Mouse (Mus musculus): ENCODE results near the gene Ube2g2.

Ube2g2 gene

DNA sequence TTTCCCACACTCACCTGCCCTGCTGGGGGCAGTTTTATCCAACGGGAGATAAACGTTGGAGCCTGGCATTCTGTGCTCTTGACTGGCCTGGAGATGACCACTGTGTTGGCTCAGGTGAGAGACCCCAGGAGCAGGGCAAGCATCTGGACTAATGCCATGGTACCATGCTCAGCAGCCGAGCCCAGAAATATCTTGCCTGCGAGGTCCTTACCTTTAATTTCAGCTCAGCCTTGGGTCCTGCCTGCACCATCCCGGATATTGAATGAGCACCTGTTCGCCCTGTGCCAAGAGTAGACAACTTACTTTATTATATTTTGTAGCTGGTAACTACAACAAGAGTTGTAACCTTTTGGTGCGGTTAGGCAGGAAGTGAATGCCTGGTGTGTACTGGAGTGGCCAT, 15.2 kb upstream of the Ube2g2 start:
- no peak for DNase-seq

DNA sequence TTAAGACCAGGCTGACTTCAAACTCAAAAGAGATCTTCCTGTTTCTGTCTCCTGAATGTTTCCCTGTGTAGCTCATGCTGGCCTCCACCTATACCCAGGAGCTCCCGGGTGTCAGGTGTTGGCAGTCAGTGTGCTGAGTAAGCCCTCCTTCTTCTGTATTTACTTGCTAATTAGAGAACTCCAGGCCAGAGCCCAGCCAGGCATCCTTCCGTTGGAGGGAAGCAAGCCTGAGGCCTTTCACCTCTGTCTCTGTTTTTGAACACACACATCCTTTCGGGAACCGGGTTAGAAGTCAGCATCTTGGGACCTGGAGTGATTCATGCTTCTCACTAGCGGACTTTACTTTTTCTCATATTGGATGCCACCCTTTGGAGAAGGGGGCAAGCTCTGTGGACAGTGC, 14.6 kb upstream of the Ube2g2 start:
- DNase-seq = no peak

DNA sequence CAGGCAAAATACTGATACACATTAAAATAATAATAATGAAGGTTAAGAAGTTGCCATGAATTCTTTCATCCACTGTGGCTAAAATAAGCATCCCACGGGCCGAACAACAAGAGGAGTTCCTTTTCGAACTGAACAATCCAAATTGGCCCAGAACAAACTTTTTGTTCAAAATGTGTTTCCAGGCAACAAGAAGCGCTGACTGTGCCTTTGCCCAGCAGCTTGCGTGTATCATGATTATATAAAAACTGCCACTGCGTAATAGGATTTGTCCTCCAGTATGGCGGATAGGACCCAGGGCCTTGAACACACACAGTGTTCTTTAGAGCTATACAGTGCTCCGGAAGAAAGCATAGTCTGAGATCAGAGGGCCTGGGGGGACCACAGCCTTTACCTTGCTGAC, 13.5 kb upstream of the Ube2g2 start:
- DNase-seq = no peak

DNA sequence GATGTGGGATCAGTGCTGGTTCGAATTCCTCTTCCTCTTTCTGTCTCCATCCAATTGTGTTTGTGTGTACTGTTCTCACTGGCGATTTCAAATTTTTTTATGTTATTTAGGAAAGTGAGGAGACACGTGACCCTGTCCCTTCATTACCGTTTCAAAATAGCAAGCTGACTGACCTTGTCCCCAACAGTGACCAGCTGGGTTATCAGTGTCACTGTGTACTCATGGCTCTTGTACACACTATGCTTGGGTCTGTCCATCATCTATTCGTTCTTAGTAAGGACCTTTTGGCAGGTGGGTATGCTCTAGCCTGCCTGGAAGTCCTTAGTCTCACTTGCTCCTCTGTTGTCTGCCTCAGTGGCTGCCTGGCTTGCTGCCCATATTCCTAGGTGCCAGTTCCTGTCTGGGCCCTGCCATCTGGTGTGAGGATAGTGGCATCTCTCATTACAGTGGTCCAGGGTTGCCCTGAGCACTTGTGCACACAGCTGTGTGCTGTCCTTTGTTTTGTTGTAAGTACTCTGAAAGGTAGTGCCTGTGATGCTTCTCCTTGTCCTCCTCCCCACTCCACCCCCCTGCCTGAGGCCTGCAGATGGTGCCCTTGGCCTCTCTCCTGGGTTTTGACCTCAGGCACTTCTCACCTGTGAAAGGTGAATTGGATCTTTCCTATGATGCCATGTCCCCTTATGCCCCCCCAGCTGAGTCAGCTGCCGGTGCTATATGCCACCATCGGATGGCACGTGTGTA, 11.7 kb upstream of the Ube2g2 start:
- DNase-seq = peak; percentile 69

DNA sequence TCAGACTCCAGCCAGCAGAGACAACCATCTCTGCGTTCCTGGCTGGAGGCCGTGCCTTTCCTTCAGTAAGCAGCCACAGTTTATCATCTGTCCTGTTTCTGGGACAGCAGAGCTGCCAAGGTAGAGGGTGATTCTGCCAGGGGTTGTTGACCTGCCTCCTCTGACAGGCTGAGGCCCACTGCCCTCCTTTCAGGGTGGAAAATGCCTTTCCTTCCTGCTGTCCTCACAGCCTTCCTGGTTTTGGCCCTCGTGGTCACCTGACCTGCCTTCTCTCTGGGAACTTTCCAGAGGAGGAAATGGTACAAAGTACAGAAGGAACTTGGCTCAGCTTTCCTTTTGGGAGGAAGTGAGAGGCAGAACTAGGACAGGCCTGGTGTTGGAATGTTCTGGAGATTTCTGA, 8.7 kb upstream of the Ube2g2 start:
- no peak for DNase-seq

DNA sequence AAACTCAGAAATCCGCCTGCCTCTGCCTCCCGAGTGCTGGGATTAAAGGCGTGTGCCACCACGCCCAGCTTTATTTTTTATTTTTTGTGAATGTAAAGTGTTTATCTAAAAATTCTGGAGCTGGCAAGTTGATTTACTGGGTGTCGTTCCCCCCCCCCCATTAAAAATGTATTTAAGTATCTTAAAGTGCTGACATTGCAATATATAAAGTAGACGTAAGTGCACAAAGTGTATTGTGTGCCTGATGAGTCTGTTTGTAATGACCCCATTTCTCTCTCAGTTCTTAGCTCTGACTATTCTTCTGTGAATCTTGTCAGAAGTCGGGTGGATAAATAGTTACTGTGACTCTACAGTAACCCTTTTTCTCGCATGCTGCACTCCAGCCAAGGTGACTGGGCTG, 6.4 kb upstream of the Ube2g2 start:
- DNase-seq = no peak

DNA sequence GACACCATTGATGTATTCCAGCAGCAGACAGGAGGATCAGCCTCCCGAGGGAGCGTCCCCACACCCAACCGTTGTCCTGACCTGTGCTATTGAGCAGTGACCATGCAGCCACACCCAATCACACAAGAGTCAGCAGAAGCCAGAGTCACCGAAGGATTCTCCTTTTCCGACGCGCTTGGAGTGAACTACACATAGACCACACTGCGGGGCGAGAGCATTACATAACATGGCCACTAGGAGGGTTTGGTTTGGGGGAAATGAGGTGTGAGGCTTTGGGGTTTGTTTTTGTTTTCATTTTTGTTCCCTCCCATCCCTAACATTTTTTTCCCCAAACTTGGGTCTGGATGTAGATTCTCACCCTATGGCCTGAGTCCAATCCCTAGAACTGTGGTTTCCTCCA, 5.9 kb upstream of the Ube2g2 start:
- DNase-seq = no peak

DNA sequence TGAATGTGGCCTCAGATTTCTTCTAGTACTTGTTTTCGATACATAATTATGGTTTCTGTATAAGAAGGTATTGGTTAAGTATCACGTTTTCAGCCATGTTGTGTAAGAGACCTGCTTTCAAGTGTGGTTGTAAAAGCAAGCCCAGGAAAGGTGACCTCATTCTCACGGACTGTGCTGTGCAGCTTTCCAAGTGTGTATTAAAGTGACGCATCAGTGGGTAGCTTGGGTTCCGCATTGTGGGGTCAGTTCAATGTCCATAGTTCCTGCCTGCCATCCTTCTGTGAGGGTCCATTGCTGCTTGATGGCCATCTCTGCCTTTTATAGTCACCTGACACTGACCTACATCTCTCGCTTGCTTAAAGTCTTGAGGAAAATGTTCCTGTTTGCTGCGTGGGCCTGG, 5.1 kb upstream of the Ube2g2 start:
- no peak for DNase-seq

DNA sequence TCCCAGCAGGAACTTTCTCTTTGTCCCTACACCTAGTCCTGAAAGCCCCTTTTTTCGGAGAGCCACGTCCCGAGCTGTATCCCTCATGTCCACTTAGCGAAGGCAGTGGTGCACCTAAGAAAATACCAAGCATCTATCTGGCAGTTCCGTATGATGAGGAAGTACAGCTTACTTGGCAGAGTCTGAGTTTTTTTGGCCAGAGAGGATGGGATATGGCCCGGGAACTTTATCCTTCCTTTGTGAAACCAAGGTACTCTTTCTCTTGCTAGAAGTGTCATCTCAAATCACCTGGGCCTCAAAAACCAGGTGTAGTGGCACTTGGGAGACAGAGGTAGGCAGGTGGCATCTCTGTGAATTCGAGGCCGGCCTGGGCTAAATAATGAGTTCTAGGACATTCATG, 529 bp upstream of the Ube2g2 start:
- no peak for DNase-seq

DNA sequence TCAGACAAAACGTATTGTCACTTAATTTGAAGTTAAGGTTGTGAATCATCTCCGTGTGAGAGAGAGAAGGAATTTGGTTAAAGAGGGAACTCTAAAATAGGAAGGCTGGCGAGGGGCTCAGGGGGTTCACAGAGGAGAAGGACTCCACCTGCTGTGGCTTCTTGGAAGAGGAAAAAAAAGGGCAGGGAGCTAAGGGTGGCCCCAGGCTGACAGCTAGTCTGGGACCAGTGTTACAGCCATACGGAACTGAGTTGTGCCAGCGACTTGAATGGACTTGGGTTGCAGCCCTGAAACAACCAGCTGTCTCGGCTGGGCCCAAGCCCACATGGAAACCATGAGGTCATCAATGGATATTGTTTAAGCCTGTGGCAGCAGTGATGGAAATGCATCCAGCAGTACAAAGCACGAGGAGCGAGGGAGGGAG, 1.0 kb downstream of the Ube2g2 start:
- peak; percentile 74 for DNase-seq

DNA sequence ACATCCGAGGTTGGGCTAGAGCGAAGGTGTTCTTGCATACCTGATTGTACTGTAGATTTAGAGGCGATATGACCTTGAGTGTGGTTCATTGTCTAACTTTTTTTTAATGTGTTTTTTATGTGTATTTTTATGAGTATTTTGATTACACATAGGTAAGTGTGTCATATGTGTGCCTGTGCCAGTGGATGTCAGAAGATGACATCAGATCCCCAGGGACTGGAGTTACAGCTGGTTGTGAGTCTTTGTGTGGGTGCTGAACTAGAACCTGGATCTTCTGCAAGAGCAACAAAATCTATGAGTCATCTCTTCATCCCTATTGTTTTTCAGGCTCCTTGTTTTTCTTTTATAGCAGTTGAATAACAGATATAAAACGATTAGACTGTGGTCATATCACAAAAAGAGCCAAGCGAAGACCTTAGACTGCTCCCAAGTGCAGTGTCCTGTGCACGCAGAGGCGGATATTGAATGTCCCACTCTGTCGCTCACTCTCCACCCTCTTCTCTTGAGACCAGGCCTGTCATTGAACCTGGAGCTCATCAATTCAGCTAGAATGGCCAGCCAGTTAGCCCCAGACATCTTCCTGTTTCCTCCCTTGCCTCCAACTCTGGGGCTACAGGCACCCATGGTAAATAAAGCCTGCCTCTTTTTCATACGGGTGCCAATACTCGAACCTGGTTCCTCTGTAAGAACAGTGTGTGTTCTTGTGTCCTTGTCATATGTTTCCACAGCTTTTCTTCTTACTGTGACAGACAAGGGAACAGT, 1.7 kb downstream of the Ube2g2 start:
- no peak for DNase-seq

DNA sequence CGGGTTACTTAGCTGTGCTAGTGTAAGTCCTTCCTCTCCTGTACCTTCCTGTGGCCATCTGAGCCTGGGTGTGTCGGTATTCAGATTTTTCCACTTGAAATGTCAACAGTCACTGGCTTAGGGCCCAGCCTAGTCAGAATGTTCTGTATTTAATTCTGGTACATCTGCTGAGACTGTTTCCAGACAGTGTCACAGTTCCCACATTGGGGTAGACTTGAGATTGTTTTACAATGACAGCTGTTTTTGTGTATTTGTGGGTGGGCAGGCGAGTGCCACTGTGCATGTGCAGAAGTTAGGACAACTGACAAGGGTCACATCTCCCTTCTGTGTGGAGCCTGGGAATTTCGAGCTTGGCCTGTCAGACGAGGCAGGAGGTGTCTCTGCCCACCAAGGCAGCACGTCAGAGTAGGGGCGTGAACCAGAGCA, 2.5 kb downstream of the Ube2g2 start:
- DNase-seq = no peak

DNA sequence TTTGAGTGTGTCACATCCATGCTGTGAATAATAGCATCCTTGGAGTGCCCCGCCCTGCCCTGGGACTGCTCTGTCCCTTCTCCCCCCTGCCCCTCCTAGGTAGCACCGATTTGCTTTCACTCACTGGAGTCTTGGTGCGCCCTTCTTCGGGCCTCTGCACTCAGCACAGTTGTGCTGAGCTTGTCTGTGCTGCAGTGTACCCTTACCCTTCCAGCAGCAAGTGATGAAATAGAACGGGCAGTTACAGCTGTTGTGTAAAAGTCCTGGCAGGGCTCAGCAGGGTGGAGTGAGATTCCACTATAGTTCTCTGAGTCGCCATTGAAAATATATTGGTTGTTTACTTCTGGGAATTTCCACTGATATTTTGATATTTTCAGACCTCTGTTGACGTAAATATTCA, 4.0 kb downstream of the Ube2g2 start:
- no peak for DNase-seq

DNA sequence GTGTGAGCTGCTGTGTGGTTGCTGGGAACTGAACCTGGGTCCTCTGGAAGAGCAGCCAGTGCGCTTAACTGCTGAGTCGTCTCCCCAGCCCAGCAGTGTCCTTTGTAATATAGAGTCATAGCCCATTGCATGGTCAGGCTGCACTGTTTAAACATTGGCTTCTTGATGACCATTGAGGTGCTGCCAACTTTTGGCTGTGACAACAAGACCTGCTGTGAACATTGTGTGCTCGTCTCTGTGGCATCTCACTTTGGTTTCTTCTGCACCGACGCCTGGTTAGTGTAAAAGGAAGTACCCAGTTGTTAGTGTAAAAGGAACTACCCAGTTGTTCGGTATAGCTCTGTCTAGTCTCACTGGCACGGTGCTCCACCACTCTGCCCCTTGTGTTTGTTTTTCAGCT, 4.5 kb downstream of the Ube2g2 start:
- DNase-seq = no peak

DNA sequence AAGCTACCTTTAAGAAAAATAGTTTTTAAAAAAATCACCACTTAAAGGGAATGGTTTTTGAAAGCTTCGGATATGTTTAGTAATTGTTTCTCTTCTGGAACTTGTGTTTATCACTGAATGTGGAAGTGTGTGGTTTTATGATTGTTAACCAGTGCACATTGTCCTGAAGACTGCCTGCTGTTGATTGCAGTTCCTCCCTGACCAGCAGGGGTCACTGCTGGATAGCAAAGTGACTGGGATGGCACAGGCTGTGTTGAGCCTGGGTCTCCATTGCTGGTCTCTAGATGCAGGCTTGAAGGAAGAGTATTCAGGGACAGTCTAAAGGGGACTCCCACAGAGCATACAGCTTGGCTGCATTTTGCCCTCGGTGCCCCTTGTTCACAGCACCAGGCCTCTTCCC, 5.4 kb downstream of the Ube2g2 start:
- peak; percentile 72 for DNase-seq

DNA sequence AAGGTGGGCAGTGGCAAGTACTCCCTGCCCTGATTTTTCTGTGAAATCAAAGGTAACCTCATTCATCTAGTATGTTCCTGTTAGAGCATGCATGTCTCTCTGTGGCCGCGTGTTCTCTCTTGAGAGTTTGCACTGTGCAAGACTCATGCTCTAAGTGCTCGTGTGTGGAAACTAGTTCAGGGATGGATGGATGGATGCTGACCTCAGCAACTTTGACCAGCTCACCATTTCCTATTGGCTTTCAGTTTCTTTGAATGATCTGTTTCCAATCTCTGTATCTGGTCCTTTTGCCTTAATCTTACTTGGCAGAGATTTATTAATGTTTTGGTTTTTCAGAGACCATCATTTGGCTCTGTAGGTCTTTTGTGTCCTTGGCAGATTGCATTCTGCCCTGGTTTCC, 7.1 kb downstream of the Ube2g2 start:
- no peak for DNase-seq

DNA sequence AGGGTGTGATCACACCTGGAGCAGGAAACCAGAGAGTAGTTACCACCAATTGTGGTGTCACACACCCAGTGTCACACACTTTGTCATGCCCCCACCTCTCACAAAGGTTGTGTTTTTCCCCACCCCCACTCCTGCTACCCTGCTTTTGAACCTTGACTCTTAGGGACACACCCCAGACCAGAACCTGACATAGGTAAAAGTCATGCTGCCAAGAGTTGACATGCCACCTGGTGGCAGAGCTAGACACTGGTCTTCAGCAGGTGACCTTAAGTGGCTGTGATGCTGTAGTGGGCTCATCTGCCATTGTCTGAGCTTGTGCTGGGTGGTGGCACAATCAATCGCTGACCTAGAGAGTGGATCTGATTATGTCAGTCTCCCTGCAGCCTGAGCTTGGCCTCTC, 7.9 kb downstream of the Ube2g2 start:
- DNase-seq = no peak

DNA sequence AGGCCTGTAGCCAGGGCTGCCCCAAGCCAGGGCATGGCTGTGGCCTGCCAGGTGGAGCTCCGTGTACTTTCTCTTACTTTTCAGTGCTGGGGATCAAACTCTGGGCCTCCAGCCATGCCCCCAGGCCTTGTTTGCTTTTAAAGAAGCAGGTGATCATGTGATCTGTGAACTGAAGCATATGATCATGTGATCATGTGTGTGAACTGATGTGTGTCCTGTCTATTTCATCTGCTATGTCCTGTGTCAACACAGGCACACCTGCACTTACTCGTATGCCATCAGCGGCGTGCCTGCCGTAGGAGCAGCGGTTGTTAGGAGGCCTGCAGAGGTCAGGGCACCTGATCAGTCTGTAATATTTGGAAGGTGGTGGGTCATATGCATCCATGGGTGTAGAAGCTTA, 11.9 kb downstream of the Ube2g2 start:
- DNase-seq = no peak

DNA sequence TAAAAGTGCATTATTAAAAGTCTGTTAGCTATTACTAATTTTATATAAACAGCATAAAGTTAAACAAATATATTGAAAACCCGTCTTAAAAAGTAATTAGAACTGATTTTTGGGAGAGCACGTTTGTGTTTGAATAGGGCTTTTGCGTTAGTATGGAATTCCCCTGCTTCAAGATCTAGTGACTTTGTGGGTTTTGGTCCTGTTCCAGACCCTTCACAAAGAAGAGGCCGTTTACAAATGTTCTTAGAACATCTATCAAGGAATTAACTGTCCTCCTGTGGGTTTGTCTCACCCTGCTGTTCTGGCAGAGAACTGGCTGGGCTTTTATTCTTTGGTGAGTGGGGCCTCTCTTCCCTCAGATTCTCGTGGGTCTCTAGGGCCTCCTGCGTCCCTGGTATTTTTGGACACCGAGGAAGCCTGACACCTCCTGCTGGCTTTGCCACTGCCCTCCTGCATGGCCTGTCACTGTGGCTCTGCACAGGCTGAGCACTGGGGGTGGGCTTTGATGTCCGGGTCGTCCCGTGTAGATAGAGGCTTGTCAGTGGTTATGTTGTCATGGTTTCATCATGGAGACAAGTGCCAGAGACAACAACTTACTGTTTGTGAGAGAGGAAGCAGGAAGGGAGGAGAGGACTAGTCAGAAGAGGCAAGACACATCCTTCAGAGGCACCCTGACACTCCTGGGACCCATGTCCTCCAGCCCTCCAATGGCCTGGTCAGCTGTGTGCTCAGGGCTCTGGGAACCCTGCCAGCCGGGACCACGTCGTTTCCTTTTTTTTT, 12.6 kb downstream of the Ube2g2 start:
- DNase-seq = no peak

DNA sequence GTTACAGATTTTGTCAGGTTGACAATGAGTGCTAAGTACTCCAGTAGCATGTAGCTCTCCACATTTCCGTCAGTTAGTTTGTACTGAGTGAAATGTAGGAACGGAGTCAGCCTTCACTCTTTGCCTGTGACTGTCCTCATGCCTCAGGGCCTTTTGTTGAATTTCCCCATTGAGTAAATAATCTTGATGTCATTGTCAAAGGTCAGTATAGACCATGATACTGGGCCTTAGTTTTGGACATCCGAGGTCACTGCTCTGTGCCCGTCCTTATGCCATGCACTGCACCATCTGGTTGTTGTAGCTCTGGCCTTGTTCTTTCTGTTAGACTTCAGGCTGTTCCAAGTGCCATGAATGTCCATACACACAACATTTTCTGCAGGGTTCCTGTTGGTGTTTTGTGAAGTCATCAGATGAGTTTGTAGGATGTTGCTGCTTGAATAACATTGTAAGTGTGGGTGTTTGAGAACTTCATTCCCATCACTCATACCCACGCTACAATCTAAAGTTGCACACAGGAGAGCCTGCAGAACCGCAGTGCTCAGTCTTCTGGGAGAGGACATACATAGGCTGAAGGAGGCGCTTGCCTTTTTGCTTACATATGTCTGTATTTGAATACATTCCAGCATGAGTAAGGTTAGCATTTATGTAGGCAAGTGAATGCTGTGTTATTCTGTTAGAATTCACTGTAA, 14.3 kb downstream of the Ube2g2 start:
- DNase-seq = no peak

DNA sequence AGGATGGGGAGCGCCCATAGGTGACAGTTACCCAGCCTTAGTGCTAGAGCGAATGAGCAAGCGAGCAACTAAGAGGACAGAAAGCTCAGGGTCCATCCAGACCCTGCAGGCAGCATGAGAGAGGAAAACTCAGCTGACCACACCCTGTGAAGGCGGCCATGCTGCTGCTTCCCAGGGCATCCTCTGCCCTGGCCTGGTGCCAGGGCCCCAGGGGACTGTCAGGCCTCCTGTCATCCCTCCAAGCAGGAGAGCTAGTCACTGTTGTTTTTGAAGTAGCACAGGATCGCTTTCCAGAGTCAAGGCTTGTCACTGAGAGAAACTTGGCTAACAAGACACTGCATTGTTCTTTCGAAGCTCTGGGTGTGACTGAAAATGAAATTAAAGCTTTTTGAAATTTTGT, 16.9 kb downstream of the Ube2g2 start:
- no peak for DNase-seq

DNA sequence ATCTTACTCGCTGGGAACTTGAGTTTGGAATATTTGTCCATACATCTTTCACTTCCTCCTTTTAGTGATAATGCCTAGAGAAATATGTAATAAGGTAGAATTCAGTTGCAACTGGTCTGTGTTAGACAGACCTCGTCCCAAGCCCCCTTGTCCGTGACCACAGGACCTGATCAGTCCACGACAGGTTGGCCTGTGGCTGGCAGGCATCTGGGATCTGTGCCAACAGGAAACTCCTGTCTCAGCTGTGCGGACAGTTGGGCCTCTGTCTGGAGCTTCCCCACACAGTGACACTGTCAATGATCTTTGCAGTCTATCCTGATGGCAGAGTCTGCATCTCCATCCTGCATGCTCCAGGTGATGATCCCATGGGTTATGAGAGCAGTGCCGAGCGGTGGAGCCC, 21.1 kb downstream of the Ube2g2 start:
- DNase-seq = no peak

DNA sequence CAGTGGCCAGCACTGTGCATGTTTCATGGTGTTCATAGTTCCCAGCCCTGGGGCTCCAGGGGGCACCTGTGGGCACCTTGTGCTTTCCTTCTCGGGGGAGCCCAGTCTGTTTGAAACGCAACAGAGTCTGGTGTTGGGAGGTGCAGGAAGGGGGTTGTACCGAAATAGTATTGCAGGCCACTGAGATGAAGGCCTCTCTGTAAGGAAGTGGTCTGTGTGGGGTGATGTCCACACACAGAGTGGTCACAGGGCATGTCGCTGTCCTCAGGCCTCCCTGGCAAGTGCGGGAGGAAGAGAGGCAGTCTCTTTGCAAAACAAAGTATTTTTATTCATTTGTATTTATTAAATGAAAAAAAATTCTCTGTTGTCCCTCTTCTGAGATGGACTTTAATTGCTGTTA, 23.5 kb downstream of the Ube2g2 start:
- DNase-seq = no peak

Data from cerebellum, adult 11-12 months (tissue).